Mouse (Mus musculus): ENCODE results near the gene Ccl9.

Ccl9 gene

DNA sequence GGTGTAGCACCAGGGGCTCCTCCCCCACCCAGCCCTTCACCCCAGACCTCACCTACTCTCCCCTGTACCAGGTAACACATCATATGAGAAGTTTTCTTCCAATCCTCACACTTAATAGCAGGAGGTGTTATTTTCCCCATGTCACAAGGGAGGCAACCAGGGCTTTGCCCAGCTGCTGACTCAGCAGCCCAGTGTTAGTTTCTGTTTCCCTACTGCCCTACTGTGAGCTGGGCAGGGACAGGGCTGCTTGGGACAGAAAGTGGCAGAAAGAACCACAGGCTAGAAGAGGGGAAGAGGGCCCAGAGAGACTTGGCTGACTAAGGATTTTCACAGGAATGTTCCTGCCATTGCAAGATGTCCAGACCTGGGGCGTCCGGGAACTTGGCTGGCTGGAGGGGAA lies 37.5 kb downstream of the Ccl9 start:
- in situ Hi-C loops (cut with MboI): no loop called here

DNA sequence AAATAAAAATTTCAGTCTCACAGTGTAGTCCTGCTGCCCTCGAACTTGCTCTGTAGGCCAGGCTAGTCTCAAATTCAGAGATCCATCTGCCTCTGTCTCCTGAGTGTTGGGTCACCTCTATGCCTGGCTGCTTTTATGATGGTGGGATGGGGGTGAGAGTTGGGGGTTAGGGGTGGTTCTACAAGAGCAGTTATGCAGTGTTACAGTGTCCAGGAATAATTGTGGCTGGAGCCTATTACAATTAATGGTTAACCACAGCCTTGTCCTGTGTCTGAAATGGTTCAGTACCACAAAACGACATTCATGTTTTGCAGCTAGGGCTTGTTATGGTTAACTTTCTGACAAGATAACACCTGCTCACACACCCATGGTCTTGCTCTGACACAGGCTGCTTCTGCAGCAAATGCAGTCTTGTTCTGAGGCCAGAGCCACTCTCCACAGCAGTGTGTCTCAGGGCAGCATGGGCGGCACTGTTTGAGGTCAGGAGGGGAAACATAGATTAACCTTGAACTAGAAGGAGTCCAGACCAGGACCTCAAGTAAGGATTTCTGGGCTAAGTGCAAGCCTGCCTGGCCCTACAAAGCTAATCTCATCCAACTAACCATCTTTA lies 39.6 kb downstream of the Ccl9 start:
- in situ Hi-C loops (cut with MboI): no loop called here

DNA sequence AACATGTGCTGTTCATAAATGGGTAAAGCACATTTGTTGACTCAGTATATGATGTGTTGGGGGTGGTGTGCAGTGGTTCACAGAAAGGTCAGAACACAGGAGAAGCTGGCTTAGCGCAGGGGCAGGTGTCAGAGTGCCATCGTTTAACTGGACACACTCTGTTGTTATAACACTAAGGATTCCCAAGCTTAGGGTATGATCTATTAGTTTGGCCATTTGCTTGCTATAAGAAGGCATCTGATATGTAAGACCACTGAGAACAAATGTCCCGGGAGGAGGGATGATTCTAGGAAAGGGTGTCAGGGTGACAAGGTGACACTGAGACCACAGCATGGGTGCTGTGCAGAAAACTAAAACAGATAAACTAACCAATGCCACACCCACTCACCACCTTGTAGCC lies 41.6 kb downstream of the Ccl9 start:
- in situ Hi-C loops (cut with MboI): no loop called here

DNA sequence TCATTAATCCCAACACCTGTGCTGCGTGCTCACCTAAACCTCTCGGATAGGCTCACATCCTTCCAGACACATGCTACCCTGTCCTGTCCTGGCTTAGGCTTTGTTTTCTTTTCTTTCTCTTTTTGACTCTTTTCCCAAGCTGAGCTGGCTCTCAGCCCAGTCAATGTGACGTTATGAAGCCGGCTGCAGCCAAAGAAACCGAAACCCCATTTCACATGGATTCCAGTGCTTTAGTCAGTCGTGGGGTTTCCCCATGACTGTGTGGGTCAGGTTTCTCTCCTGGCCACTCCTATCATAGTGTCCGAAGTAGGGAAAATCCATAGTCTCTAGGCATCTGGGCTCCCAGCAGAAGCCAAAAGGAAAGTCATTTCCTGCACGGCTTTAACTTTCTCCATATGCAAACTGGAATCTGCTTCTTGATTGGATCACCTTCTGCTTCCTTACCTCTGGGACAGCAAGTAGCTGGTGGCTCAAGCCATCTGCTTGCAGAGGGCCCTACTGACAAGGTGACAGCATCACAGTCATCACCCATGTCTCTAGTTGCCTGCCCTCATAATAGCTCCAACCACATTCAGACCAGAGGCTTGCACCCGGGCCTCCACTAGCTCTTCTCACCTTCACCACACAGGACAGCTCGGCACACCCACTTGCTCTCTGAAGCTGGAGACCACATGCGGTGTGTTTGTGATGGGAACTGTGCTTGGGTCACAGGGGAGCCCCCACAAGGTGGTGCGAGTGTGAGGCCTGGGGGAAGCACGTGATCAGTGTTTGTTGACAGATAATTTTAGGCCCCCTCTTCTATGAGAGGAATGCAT lies 43.6 kb downstream of the Ccl9 start:
- in situ Hi-C loops (cut with MboI): no loop called here

DNA sequence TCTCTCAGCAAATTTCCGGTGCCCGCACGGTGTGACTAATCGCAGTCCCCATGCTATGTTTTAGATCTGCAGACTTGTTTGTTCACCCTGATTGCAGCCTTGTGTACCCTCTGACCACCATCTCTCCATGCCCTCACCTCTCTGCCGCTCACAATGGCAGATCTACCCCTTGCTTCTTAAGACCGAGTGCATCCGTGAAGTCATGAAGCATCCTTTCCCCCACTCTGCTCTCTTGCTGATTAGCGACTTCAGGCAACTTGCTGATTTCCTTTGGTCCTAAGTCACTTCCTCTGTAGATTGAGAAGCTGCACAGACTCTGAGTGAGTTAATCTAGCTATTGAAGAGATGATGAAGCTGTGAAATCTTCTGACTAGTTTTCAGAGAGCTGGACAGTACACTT lies 44.3 kb downstream of the Ccl9 start:
- in situ Hi-C loops (cut with MboI): no loop called here

DNA sequence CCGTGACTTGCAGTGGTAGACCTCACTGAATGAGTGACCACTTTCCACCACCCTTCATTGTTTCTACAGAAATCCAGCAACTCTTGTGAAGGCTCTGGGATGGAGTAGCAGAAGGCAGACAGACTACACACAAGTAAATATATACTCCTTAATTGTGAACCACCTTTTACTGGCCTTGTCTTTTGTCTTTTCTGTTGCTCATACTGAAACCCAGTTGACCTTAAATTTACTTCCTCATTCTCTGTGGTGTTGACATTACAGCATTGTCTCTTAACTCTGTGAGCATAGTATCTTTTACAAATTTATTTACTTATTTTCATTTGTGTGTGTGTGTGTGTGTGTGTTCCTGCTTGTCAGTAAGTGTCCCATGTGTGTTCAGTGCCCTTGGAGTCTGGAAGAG lies 45.2 kb downstream of the Ccl9 start:
- in situ Hi-C loops (cut with MboI): no loop called here

DNA sequence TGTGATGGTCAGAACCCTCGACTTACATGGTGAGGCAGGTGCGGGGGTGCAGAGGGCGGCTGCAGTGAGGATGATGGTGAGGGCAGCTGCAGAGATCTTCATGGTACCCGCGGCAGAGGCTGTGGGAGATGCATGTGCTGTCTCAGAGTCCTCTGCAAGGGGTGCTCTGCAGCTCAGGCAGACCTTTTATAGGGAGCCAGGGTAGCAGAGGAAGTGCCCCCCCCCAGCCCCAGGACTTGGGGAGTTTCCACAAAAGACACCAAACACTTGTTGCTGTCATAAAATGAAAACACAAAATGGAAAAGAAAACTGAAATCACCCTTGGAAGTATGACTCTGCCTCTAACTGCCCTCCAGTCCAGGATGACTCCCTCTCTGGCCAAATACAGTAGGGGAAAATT lies 48.1 kb downstream of the Ccl9 start, which contains the start of gene Ccl5:
Ccl5 (minus strand) TSS at position 159 of the 400 bp plus-strand sequence.
- in situ Hi-C loops (cut with MboI): no loop called here

DNA sequence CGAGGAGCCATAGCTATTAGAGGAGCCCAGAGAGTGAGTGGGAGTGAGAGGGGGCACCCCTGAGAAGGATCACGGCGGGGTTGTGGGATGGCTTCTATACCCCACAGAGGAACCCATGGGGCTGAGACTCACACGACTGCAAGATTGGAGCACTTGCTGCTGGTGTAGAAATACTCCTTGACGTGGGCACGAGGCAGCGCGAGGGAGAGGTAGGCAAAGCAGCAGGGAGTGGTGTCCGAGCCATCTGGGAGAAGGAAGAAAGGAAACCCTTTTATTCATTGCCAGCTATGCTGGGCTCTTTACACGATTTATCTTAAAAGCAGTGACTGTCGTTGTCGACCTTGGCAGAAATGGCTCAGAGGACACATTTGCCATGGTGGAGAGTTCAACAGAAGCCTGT lies 49.4 kb downstream of the Ccl9 start:
- in situ Hi-C loops (cut with MboI): no loop called here
